Mouse (Mus musculus): Measurements from ENCODE around the gene 1110004F10Rik.

The 1110004F10Rik gene

GRCm38 (mm10) chr7:116137149-116137548, 98.0 kb downstream of the 1110004F10Rik start:
- in situ Hi-C loops (cut with MboI, MseI), result loop anchor here (10.0 kb wide), 1 partner anchor 1838 kb away; no protein-coding TSS in a partner anchor

GRCm38 (mm10) chr7:116137671-116138070, 98.5 kb downstream of the 1110004F10Rik start:
- in situ Hi-C loops (cut with MboI, MseI), result loop anchor here (10.0 kb wide), 1 partner anchor 1837 kb away; no protein-coding TSS in a partner anchor

- in situ Hi-C loops (cut with MboI, MseI), result no loop called here
Observed at GRCm38 (mm10) chr7:116145030-116145429, 105.8 kb downstream of the 1110004F10Rik start.

GRCm38 (mm10) chr7:116147114-116147513, 107.9 kb downstream of the 1110004F10Rik start:
- in situ Hi-C loops (cut with MboI, MseI), result no loop called here

GRCm38 (mm10) chr7:116149568-116149967, 110.4 kb downstream of the 1110004F10Rik start:
- in situ Hi-C loops (cut with MboI, MseI), result no loop called here

GRCm38 (mm10) chr7:116153781-116154368, 114.7 kb downstream of the 1110004F10Rik start:
- in situ Hi-C loops (cut with MboI, MseI), result loop anchor here (5.0 kb wide), 1 partner anchor 473 kb away; no protein-coding TSS in a partner anchor

Data from regulatory T cell (primary cell).